Mouse (Mus musculus) adipocyte (in vitro differentiated cells): ENCODE measurements around the gene Camta1.
"Not testable (repeated sequence)": the region's sequence is repeated elsewhere in the genome, so short reads cannot be mapped to it uniquely, and the experiment has no call there.

ENCODE experiments used
- DNase-seq: peaks from one replicate; pipeline ENCODE4 v3.0.0-alpha.2; 2016; ENCODE audit warnings: low spot score

The Camta1 gene

GRCm38 (mm10) chr4:150891308-150891707 is 970.4 kb downstream of the Camta1 start:
- no peak for DNase-seq

- DNase-seq: no peak
Observed at GRCm38 (mm10) chr4:150889955-150890315, 971.7 kb downstream of the Camta1 start.

GRCm38 (mm10) chr4:150889273-150889954 is 972.3 kb downstream of the Camta1 start:
- no peak for DNase-seq

- no peak for DNase-seq
Observed at GRCm38 (mm10) chr4:150888492-150888891, 973.2 kb downstream of the Camta1 start.

DNA sequence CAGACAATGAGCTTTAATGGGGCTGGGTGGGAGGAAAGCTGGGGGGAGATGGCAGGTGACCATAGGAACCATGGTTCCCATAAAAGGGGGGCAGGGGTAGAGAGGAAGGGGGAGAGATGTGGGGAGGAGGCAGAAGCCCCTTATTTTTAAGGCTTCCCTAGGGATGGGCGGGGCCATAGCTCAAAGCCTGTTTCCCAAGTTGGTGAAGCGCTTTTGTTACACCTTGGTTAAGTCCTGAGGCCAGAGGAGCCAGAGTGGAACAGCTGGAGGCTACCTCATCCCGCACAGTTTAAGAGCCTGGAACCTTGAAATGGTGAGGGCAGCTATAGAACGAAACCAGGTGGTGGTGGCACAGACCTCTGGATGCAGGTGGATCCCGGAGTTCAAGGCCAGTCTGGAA is 973.8 kb downstream of the Camta1 start:
- no peak for DNase-seq

- no peak for DNase-seq
Observed at GRCm38 (mm10) chr4:150882632-150883031, 979.0 kb downstream of the Camta1 start.

GRCm38 (mm10) chr4:150880364-150880763 is 981.3 kb downstream of the Camta1 start:
- no peak for DNase-seq

- DNase-seq: no peak
Observed at GRCm38 (mm10) chr4:150879631-150880030, 982.0 kb downstream of the Camta1 start.

DNA sequence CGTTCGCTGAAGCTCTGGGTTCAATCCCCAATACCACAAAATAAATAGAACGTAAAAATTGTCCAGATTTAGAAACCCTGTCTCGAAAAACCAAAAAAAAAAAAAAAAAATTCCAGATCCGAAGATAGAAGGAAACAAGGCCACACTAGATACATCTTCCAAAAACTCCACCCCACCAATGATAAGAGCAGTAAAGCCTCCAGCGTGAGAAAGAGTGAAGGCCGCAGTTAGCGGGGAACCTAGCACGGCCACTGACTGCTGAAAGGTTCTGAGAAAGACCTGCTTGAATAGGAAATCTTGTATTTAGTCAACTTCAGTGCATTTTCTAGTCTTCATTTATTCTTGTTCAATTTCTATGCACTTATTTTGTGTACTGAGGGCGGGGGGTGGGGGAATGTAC is 986.3 kb downstream of the Camta1 start:
- no peak for DNase-seq

- not testable (repeated sequence) for DNase-seq
Observed at GRCm38 (mm10) chr4:150874416-150874815, 987.3 kb downstream of the Camta1 start.

DNA sequence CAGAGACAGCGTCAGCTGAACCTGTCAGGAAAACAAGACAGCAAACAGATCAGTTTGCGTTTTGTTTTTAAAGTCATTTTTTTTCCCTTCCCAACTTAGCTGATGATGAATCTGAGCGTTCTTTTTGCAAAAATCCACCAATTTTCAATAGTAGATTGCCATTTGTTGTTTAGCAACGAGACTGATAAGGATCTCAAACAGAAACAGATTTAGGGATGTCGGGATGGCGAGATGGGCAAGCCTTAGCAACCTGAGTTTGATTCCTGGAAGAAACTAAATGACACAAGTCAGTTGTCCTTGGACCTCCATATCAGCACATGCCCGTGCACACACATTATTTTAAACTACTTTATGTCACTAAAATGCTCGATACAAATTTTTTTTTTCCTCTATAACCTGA is 989.0 kb downstream of the Camta1 start:
- DNase-seq: no peak

DNA sequence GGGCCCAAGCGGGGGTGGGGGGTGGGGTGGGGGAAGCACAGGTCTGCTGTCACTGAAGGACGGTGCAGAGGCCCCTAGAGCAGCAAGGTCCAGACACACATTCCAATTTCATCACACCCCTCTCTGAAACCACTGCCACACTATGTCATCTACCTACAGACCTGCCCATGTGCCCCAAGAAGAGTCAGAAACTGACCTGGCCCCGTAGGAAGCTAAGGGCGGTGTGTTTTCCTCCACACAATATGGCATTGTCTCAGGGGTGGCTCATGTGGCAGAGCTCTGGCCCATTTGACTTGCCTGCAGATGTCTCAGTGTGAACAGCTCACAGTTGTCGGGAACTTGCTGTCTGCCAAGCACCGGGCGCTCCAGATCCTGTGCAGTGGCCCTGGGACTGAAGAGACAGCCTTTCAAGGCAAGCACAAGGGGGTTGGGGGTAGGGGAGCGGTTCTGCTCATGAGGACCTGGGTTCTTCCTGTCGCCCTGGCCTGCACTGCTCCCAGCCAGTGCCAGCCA is 989.5 kb downstream of the Camta1 start:
- peak; percentile 45 for DNase-seq

GRCm38 (mm10) chr4:150871392-150872138 is 990.1 kb downstream of the Camta1 start:
- peak; percentile 89 for DNase-seq

DNA sequence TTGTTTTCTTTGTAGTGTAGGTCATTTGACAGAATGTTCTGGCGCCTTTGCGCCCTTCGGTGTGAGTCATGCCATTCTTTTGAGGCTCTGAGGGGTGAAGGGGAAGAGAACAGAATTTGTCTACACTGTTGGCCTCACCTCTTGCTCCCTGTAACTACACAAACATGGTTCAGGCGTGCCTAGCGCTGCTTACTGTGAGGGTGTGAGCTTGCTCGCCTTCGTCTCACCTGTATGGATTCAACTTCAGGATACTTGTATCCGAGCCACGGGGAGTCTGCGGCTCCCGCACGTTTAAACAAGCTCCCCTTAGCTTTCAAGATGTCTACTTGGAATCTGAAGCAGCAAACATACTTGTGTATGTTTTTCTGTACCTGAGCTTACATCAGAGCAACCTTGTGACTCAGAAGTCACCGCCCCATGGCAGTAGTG is 990.7 kb downstream of the Camta1 start:
- DNase-seq: no peak

GRCm38 (mm10) chr4:150869276-150870197 is 992.1 kb downstream of the Camta1 start:
- peak; percentile 42 for DNase-seq

- DNase-seq: no peak
Observed at GRCm38 (mm10) chr4:150868859-150869258, 992.8 kb downstream of the Camta1 start.

GRCm38 (mm10) chr4:150868161-150868560 is 993.5 kb downstream of the Camta1 start:
- no peak for DNase-seq
